Mouse (Mus musculus) telencephalon, adult 2 months (tissue): ENCODE measurements around the gene Dcaf8.

Experiments used
- DNase-seq: peaks from one replicate; pipeline ENCODE4 v3.0.0-alpha.2; 2011; ENCODE audit warnings: low read depth, low spot score

Gene Dcaf8

DNA sequence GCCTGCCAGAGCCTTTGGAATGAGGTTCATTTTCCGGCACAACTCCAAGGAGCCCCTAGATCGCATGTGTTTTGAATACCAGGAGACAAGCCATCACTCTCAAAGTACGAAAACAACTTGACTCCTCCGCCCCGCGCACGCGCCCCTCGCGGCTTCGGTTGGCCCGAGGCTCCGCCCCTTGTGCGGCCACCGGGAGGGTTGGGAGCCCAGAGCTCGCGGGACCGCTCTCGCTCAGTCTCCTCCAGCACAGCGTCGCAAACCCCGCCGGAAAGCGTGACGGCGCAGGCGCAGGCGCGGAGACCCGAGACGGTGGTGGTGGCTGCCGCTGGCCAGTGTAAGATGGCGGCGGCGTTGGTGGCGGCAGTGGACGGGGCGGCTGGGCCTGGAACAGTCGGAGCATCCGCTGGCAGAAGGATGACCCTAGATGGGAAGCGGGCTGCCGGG is at the start of gene Dcaf8:
TSS of gene Dcaf8 (plus strand) at position 250 of the 444 bp plus-strand sequence.
- peak; percentile 92 for DNase-seq

DNA sequence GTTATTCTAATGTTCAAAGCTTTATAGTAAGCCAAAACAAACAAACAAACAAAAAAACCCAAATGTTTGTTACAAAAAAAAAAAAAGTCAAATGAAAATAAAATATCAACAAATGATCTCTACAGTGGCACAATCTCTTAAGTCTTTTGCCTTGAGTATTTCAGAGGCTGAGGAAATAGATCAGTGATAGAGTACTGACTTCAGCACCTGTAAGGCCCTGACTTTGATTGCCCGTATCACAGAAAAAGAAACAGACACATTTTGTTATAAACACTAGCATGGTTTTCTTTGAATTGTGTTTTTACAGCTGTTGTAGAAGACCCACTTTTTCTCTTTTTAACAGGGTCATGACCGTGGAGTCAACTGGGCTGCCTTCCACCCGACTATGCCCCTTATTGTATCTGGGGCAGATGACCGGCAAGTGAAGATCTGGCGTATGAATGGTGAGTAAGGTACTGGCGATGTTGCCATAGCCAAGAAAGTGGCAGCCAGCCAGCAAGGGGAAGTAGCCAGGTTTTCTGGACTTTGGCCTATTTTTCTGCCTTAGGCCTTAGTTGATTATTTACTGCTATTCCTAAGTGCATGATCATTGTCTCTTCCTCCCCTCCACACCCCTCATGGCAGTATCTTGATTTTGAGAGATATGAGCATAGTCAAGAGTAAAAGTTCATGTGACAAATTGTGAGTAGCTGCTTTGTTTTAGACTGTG is 48.4 kb upstream of the Dcaf8 start:
- DNase-seq: no peak

DNA sequence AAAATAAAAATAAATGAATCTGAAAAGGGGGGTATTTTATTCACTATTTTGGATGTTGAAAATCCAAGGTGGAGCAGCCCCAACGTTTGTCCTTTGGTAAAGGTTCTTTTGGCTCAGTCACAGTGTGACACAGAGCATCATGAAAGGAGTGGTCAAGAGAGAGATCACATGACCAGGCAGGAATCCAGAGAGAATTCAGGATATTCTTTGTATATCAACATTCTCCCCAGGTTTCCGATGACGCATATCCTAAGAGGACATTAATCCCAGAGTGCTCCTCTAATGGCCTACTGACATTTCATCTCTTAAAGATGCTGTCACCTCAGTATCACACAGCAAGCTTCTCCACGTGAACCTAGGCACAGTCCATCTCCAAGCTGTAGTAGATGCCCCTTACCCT is 44.3 kb upstream of the Dcaf8 start:
- DNase-seq: no peak

DNA sequence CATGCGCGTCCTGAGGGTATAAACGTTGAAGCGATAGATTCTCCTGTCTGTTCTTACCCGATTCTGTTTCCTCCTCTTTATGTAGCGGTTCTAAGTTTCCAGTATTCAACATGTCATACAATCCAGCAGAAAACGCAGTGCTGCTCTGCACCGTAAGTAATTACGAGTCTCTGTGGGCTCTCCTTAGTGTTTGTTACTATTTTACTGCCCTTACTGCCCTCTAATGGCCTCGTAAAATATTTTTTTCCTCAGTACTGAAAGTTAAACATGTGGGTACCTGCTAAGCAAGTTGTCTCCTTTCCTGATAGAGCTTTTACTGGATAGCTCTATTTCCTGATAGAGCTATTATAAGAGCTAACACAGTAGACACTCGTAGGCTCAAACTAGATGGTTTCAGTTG is 42.8 kb upstream of the Dcaf8 start:
- no peak for DNase-seq

DNA sequence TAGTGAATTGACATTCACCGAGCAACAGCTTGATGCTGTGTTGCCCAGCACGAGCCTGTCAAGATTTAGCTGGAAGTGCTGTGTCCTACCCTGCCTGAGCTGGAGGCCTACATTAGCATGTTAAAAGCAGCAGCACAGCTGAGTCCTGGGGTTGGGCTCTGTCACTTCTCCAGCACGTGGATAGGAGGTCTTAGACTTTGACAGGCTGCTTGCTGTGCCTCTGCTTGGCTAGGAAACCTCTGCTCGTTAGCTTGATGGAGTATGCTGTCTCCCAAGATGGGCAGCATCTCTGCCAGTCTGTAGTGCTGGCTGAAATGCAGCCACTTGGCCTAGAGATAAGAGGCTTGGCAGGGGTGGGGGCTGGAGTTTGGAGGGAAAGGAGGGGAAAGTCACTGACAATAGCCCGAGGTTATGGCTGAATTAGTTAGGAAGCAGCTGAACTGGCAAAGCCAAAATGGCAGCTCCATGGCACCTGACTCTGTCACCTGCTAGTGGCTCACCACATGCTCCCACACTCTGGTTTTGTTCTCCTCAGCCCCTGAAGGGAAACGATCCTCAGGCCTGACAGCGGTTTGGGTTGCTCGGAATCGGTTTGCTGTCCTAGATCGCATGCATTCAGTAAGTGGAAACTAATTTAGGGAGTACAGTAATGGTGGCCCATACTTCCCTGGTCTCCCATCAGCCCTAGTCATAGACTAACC is 40.0 kb upstream of the Dcaf8 start:
- DNase-seq: no peak

DNA sequence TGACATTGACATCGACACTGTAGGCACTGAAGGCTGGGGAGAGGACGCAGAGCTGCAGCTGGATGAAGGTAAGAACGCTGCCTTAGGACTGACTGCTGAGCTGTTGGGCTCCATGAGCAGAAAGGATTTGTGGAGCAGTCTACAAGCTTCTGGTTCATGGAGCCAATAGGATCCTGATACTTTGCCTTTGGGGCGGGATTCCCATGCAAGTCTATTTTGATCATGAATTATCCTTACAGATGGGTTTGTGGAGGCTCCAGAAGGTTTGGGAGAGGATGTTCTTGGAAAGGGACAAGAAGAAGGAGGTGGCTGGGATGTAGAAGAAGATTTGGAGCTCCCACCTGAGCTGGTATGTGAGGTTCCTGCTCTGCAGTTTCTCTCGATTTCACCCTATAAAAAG is 30.9 kb upstream of the Dcaf8 start:
- peak; percentile 54 for DNase-seq

DNA sequence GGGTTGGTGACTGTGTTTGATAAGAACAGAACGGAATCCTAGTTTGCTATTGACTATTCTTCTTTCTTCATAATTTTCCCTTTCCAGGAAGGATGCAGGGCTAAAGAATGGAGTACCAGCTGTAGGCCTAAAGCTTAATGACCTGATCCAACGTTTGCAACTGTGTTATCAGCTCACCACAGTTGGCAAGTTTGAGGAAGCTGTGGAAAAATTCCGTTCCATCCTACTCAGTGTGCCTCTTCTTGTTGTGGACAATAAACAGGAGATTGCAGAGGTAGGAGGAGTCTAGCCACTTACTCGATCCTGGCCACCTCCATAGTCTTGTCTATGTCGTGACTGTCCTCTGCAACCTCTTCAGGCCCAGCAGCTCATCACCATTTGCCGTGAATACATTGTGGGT is 28.8 kb upstream of the Dcaf8 start:
- DNase-seq: no peak

DNA sequence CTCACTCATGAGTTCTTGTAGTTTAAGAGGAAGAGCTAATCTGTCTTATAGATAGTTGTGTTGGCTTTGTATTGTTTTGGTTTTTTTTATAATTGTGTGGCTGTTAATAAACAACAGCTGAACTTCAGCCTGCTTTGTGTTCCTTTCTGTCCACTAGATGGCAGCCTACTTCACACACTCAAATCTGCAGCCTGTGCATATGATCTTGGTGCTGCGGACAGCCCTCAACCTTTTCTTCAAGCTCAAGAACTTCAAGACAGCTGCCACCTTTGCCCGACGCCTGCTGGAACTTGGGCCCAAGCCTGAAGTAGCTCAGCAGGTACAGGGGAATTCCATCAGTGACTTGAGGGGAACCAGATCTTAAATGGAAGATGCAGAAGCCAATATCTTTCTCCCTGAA is 28.2 kb upstream of the Dcaf8 start:
- DNase-seq: peak; percentile 45

DNA sequence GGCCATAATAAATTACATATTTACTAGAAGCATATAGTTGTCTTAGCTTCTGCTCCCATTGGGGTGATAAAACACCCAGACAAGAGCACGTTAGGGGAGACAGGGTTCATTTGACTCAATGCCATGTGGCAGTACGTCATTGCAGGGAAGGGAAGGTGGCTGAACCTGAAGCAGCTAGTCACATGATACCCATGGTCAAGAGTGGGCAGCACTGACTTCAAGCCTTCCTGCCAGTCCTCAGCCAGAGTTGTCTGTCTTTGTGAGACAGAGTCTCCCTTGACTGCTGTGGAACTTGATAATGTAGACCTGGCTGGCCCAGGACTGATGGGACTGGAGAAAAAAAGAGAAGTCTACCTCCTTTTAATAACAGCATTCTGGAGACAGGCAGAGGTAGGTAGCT is 25.2 kb upstream of the Dcaf8 start:
- no peak for DNase-seq

DNA sequence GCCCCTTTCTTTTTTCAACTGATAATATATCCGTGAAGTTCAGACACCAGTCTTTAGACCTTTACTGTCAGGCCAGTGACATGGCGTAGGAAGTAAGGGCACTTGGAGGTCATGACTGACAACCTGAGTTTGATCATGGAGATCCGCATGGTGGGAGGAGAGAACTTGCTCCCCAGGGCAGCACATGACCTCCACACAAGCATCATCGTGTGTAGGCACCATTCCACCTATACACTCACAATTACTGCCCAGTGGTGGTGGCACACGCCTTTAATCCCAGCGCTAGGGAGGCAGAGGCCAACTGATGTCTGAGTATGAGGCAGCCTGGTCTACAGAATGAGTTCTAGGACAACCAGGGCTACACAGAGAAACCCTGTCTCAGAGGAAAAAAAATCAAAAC is 23.3 kb upstream of the Dcaf8 start:
- no peak for DNase-seq

DNA sequence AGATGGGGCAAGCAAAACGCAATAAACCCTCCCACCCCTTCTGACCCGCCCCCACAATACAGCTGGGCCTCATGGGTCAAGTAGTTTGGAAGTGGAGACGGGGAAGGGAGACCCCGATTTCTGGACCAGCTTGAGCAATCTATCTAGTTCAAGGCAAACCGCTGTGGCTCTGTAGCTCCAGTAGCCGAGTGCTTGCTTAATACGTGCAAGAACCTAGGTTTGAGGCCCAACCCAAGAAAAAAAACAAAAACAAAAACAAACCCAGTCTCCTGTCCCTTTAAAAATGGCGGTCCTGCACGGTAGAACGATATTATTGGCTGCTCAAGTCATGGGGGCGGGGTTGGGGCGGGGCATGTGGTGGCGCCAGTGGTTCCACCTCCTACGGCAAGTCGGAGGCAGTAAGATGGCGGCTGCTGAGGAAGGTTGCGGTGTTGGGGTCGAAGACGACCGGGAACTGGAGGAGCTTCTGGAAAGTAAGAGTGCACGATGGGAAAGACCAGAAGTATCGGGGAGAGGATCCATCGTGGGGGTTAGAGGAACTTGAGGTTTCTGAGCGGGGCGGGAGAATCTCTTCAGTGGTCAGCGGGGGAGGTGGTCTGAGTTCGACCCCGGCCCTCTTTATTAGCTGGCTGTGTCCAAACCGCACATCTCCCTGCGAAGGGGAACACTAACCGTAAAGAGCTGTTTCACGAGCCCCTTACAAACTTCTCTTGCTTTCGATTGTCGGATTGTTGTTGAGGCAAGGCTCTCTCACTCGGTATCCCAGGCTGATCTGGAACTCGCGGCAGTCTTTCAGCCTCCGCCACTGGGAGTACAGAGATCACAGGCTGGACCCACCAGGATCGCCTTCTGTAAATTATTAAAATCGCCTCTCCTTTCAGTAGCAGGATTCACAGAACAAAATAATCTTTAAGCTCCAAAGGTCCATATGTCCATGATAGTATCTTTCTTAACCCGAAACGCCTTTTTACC is 21.2 kb upstream of the Dcaf8 start, which contains the start of gene Pex19:
TSS of gene Pex19 (plus strand) at position 380 of the 972 bp plus-strand sequence.
- DNase-seq: peak; percentile 85

DNA sequence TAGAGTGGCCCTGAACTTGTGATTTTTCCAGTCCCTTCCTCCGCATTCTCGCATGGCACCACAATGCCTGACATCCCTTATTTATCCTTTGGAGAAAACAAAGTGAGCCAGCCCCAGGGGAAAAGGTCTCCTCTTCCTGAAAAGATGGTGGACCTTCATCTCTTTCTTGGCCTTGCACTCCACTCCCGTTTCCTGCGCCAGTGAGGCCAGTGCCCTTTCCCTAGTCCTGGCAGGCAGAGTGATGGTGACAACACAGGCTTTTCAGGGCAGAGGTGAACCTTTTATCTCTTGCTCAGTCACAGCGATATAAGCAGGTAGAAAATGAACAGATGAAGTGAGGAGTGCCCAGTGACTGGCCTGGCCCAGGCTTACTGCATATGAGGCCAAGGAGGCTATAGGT is 20.4 kb upstream of the Dcaf8 start:
- DNase-seq: no peak

DNA sequence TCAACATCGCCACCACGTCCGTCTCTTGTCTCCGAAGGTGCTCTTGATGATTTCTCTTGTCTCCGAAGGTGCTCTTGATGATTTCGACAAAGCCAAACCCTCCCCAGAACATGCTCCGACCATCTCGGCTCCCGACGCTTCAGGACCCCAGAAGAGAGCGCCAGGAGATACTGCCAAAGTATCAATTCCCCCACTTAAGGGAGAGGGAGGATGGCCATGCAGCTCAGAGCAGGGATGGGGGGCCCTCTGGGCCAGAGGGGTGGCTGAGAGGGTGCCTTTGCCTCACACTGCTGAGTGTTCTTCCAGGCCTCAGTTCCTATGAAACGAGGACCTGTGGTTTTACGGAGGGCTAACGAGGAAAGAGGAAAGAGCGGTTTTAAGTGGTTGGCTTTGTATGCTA is 19.3 kb upstream of the Dcaf8 start:
- no peak for DNase-seq

DNA sequence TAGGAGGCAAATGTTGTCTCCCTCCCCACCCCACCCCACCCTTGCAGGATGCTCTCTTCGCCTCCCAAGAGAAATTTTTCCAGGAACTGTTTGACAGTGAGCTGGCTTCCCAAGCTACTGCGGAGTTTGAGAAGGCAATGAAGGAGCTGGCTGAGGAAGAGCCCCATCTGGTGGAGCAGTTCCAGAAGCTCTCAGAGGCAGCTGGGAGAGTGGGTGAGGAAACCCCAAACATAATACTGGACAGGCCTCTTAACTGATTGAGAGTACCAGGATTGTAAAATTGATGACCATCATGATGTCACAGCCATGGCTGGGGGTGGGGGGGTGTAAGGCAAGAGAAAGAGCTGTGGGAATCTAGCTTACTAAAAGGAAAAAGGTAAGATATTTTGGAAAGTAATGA is 18.8 kb upstream of the Dcaf8 start:
- no peak for DNase-seq

DNA sequence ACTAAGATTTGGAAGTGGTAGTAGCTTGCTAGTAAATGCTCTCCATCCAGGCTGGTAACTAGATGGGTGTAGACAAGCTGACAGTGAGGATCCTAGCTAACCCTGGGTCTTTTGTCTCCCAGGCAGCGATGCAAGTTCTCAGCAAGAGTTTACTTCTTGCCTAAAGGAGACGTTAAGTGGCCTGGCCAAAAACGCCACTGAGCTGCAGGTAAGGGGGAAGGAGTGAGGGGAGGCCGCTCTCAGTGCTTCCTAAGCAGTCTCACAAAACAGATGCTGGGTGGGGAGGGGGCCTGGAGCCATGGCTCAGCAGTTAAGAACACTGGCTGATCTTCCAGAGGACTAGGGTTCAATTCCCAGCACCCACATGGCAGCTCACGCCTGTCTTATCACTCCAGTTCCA is 18.1 kb upstream of the Dcaf8 start:
- no peak for DNase-seq

DNA sequence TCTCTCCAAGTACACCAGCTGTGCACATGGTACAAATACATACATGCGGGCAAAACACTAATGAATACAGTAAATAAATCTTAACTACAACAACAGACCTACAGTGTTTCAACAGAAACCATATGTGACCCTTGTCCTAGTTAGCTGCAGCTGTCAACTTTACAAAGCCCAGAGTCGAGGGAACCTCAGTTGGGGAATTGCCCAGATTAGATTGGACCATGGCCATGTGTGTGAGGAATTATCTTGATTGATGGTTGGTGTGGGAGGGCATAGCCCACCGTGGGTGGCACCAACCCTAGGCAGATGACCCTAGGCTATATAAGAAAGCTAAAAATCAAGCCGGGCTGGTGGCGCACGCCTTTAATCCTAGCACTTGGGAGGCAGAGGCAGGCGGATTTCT is 15.6 kb upstream of the Dcaf8 start:
- DNase-seq: no peak

DNA sequence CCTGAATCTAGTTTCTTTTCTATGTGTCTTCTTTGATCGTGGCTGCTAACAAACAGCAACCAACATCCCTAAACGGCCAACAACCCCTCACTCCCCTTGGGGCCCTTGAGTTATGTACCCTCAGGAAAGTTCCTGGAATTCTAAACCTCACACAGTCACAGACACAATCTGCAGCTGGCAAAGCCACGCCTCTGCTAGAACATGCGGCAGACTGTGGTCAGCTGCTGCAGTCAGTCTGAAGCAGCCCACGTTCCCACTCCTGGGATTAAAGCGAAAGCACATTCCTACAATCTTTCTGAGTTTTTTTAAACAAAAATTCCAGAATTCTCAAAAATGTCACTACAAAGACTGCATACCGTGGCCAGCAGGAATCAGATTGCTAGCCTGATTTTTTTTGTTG is 14.3 kb upstream of the Dcaf8 start:
- DNase-seq: no peak

DNA sequence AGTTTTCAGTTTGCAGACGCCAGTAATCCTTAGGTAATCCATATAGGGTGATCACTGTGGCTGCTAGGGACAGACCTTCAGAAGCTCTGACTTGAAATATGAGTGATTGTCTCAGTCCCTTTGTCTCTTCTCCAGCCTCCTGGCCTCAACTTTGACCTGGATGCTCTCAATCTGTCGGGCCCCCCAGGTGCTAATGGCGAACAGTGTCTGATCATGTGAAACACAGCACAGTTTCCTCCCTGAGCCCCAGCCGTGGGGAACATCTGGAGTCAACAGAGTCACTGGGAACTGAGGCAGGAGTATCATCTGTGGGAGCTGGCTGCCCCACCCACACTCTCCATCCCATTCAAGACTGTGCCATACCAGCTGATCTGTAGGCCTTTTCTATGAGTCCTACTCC is 13.8 kb upstream of the Dcaf8 start:
- no peak for DNase-seq

DNA sequence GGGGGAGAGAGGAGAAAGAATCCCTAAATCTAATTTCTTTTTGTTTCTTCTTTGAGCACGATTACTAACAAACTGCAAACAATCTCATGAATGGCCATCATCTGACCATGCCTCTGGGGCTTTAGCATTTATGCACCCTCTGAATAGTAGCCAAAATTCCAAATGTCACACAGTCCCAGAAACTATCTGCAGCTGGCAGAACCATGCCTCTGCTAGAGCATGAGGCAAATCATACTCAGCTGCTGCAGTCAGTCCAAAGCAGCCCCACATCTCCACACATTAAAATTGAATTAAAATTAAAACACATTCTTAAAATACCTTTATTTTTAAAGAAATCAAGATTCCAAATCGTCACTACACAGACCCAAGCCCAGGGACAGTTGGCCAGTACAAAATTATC is 7.7 kb upstream of the Dcaf8 start:
- no peak for DNase-seq

DNA sequence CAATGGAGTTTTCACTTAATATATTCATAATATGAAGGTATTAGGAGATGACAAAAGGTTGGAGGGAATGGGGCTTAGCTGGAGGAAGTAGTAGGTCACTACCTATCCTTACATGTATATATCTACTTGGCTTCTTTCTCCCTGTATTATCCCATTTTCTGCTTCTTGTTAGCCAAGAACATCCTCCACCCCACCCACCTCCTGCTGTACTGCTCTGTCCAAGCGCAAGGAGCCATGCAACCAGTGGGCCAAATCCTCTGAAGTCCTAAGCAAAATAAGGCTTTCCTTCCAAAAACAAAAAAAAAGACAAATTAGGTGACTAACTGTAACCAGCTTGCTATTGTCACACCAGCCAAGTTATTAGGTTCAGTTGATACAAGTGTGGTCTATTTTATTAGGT is 7.1 kb upstream of the Dcaf8 start:
- no peak for DNase-seq

DNA sequence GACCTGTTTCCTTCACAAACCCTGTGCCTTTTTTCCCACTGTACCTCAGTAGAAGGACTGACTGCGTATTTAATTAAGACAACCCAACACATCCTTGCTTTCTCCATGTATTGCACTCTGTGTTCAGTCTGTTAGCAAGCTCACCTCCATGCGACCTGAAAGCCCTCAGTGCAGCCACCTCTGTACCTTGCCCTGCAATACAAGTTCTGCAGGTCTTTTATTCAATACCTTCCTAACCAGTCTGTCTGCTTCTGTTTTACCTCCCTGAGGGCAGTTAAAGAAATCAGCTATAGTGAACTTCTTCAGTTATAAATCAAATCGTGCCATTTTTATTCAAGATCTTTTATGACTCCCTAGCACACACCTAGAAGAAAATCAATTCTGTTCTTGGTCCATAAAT is 6.4 kb upstream of the Dcaf8 start:
- DNase-seq: no peak

DNA sequence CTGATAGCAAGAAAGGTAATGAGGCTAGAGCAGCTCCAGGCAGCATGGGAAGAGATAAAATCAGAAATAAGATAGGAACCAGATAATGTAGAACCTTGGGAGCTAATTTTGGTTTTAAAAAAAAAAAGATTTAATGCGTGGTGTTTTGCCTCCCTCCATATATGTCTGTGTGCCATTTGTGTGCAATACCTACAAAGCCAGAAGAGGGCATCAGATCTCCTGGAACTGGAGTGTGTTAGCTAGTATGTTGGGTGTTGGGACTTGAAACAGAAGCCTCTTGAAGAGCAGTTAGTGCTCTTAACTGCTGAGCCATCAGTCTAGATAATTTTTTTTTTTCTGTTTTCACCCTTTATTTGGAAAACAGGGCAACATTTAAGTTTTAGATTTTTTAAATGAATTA is 4.3 kb upstream of the Dcaf8 start:
- peak; percentile 61 for DNase-seq
